ENCODE assay signal across 8 mouse cellular contexts in the genomic region with DNA sequence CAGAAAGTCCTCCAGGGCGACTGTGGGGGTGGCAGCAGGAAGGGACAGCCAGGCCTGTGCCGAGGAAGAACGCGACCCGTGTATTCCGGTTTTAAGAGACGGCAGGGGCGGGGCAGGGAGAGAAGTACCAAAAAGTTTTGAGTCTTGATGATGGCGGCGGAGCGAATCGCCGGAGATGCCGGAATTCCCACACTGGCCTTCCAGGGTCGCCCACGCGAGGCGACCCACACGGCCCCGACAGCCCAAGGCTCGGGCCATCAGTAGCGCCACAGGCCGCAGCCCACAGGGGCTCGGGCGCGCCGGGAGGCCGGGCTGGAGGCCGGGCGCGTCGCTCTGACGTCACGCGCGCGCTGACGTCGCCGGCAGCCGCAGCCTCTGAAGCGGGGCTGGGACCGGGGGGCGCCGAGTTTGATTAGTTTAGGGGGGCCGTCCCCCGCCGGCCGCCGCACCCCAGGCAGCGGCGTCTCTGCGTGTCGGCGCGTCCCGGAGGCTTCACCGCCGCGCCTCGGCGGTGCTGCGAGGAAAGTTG. TPM values are rescaled to one million over a fixed set of nuclear protein-coding genes. Genes with fewer than 3 reads are reported as not detected.
DNase-seq lines count a peak whose midpoint lies in the region; ATAC-seq and TF ChIP-seq lines count a peak whose summit lies in the region.

A gene (plus strand): TSS at position 366 of the 529 bp plus-strand sequence.

- H3K4me2 ChIP-seq in forebrain, postnatal 0 days (ENCODE audit: low read depth): peak within 1 kb of the TSS; percentile 89
- peak within 1 kb of the TSS; percentile 81 for H3K4me2 ChIP-seq in lung, embryonic 14.5 days

- H3K79me2 ChIP-seq in MEL (ENCODE audit: control insufficient read depth, insufficient read depth, low read length, poor library complexity): peaks cover 43% of the 10 kb centered on the region

- peak; percentile 21 to 75; a peak in 3 of 4 replicates for TF ChIP-seq POLR2A in MEL (IDR thresholded peaks at IDR 0.05; ENCODE audit: control insufficient read depth in 1 of 2, insufficient read depth in 1 of 2, low read depth in 1 of 2, low read length in 2 of 2, poor library complexity in 1 of 2)

- WGBS in forebrain, postnatal 0 days: 7% methylated on average over 50 of the region's 63 CpGs
- WGBS in lung, embryonic 14.5 days: 0% methylated on average over 51 of the region's 63 CpGs

- peak within 1 kb of the TSS; percentile 72 for H3K27ac ChIP-seq in MEL (ENCODE audit: control insufficient read depth, low read depth, low read length)
- H3K27ac ChIP-seq in forebrain, postnatal 0 days (ENCODE audit: low read depth, low read length): peak within 1 kb of the TSS; percentile 40; the same call in 1 of the 2 replicates
- H3K27ac ChIP-seq in layer of hippocampus, adult 2 months: peak within 1 kb of the TSS; percentile 91
- peak within 1 kb of the TSS; percentile 84 for H3K27ac ChIP-seq in lung, embryonic 14.5 days (ENCODE audit: low read depth)

- no peaks in the 10 kb centered on the region for H3K9me3 ChIP-seq in MEL (replicated peaks; ENCODE audit: insufficient read depth, low read length)
- H3K9me3 ChIP-seq in forebrain, postnatal 0 days (ENCODE audit: low read length): no peaks in the 10 kb centered on the region
- no peaks in the 10 kb centered on the region for H3K9me3 ChIP-seq in lung, embryonic 14.5 days (ENCODE audit: low read depth, low read length)

- peaks cover 0 to 20% of the 10 kb centered on the region in 2 experiments; a peak in 2 of 4 replicates for H3K36me3 ChIP-seq in MEL (ENCODE audit: control insufficient read depth in 1 of 2, insufficient read depth in 2 of 2, low read length in 2 of 2)
- H3K36me3 ChIP-seq in forebrain, postnatal 0 days (ENCODE audit: insufficient read depth): no peaks in the 10 kb centered on the region
- no peaks in the 10 kb centered on the region for H3K36me3 ChIP-seq in lung, embryonic 14.5 days (ENCODE audit: insufficient read depth)

- intact Hi-C loops in heart, postnatal 36 days (cut with DNase I): loop anchor here (5.0 to 10.0 kb wide), 3 partner anchors 121 to 374 kb away; no protein-coding TSS in a partner anchor

- peak; percentile 97 for ATAC-seq in forebrain, postnatal 0 days
- ATAC-seq in lung, embryonic 14.5 days (ENCODE audit: insufficient read depth): peak; percentile 97
- ATAC-seq in neutrophil, adult 5-6 weeks (ENCODE audit: extremely low read depth, insufficient number of reproducible peaks, low FRiP score, poor library complexity, severe bottlenecking): peak; percentile 57

- H3K9ac ChIP-seq in MEL (ENCODE audit: control insufficient read depth, low read depth, low read length, poor library complexity, severe bottlenecking): peak within 1 kb of the TSS; percentile 95
- peak within 1 kb of the TSS; percentile 62 for H3K9ac ChIP-seq in forebrain, postnatal 0 days
- H3K9ac ChIP-seq in lung, embryonic 14.5 days: peak within 1 kb of the TSS; percentile 85

- TF ChIP-seq EP300 in MEL (IDR thresholded peaks at IDR 0.05; ENCODE audit: low read depth in 1 of 2, low read length in 2 of 2): 0 out of 4 replicates have a peak, but pooled peaks of 1 of the 2 experiments have one; percentile 16

- TF ChIP-seq CTCF in MEL (IDR thresholded peaks at IDR 0.05 in 2 of 3, conservative IDR thresholded peaks at IDR 0.05 in 1 of 3; ENCODE audit: control insufficient read depth in 1 of 3, insufficient read depth in 1 of 3, low read depth in 2 of 3, low read length in 3 of 3, poor library complexity in 1 of 3, severe bottlenecking in 1 of 3): no peak
- TF ChIP-seq CTCF in forebrain, postnatal 0 days (IDR thresholded peaks at IDR 0.05; ENCODE audit: low read depth): no peak
- no peak for TF ChIP-seq CTCF in layer of hippocampus, adult 2 months (conservative IDR thresholded peaks at IDR 0.05)
- TF ChIP-seq CTCF in lung, embryonic 14.5 days (IDR thresholded peaks at IDR 0.05; ENCODE audit: low read depth): no peak

- no peak for TF ChIP-seq RAD21 in MEL (IDR thresholded peaks at IDR 0.05; ENCODE audit: low read depth, low read length)

- H3K27me3 ChIP-seq in MEL (ENCODE audit: control insufficient read depth in 1 of 2, insufficient read depth in 2 of 2, low read length in 2 of 2): no peaks in the 10 kb centered on the region
- no peaks in the 10 kb centered on the region for H3K27me3 ChIP-seq in forebrain, postnatal 0 days (ENCODE audit: insufficient read depth, low read length)
- no peaks in the 10 kb centered on the region for H3K27me3 ChIP-seq in lung, embryonic 14.5 days (ENCODE audit: insufficient read depth, low read length)

- peak; percentile 89 for DNase-seq in MEL (ENCODE audit: low read depth, low spot score)
- peak; percentile 53 to 80 for DNase-seq in cerebellum, adult 18-20 months
- DNase-seq in forebrain, postnatal 0 days: peak; percentile 91
- peak; percentile 78 to 89 for DNase-seq in heart, postnatal 36 days
- DNase-seq in layer of hippocampus, adult 2 months (ENCODE audit: low spot score in 2 of 2): peak; percentile 61 to 74
- peak; percentile 93 for DNase-seq in lung, embryonic 14.5 days
- DNase-seq in testis, postnatal 14 days (ENCODE audit: low spot score): peak; percentile 83

- H3K4me1 ChIP-seq in MEL (ENCODE audit: control insufficient read depth in 1 of 2, insufficient read depth in 2 of 2, low read length in 2 of 2): peaks cover 8 to 12% of the 10 kb centered on the region in 2 experiments; a peak in 3 of 4 replicates
- peaks cover 4% of the 10 kb centered on the region; the same call in 1 of the 2 replicates for H3K4me1 ChIP-seq in forebrain, postnatal 0 days (ENCODE audit: insufficient read depth)
- 0 out of 2 replicates have a peak, but pooled peaks cover 3% of the 10 kb centered on the region for H3K4me1 ChIP-seq in lung, embryonic 14.5 days (ENCODE audit: insufficient read depth)

- peak within 1 kb of the TSS; percentile 96 to 98 for H3K4me3 ChIP-seq in MEL (ENCODE audit: control insufficient read depth in 1 of 2, insufficient read depth in 1 of 2, low read depth in 2 of 2, low read length in 2 of 2)
- peak within 1 kb of the TSS; percentile 96 for H3K4me3 ChIP-seq in forebrain, postnatal 0 days (ENCODE audit: low read depth, low read length)
- H3K4me3 ChIP-seq in layer of hippocampus, adult 2 months: peak within 1 kb of the TSS; percentile 90
- peak within 1 kb of the TSS; percentile 95 for H3K4me3 ChIP-seq in lung, embryonic 14.5 days (ENCODE audit: low read depth, low read length)

TF ChIP-seq in MEL, 35 proteins besides CTCF, POLR2A, EP300 and RAD21 (continues in another document):
- TF ChIP-seq RCOR1 (IDR thresholded peaks at IDR 0.05; ENCODE audit: low read depth, low read length) (no peak), MXI1 (IDR thresholded peaks at IDR 0.05; ENCODE audit: low read depth, low read length) (no peak; the same call in 1 of the 2 replicates), MAFK (IDR thresholded peaks at IDR 0.05; ENCODE audit: borderline replicate concordance, low read depth, low read length) (no peak), KAT2A (conservative IDR thresholded peaks at IDR 0.05; ENCODE audit: low read depth, low read length) (no peak), BHLHE40 (IDR thresholded peaks at IDR 0.05; ENCODE audit: borderline replicate concordance, low read depth, low read length) (no peak), POLR2AphosphoS5 (IDR thresholded peaks at IDR 0.05; ENCODE audit: borderline replicate concordance, low read depth, low read length) (no peak), ZNF384 (IDR thresholded peaks at IDR 0.05; ENCODE audit: low read depth, low read length) (no peak), SIN3A (IDR thresholded peaks at IDR 0.05; ENCODE audit: low read length) (peak; percentile 75), USF1 (IDR thresholded peaks at IDR 0.05; ENCODE audit: low read depth, low read length) (no peak), GABPA (IDR thresholded peaks at IDR 0.05; ENCODE audit: low read depth, low read length) (no peak), E2F4 (IDR thresholded peaks at IDR 0.05; ENCODE audit: borderline replicate concordance, low read depth, low read length) (no peak), MAX (IDR thresholded peaks at IDR 0.05; ENCODE audit: low read length) (no peak), ELF1 (IDR thresholded peaks at IDR 0.05; ENCODE audit: low read depth, low read length) (0 out of 2 replicates have a peak, but pooled peaks have one; percentile 14), GATA1 (IDR thresholded peaks at IDR 0.05; ENCODE audit: low read depth, low read length) (no peak), MYC (IDR thresholded peaks at IDR 0.05; ENCODE audit: low read depth, low read length) (peak; percentile 48; the same call in 1 of the 2 replicates), TBP (IDR thresholded peaks at IDR 0.05; ENCODE audit: low read depth, low read length) (peak; percentile 57; the same call in 1 of the 2 replicates), USF2 (IDR thresholded peaks at IDR 0.05; ENCODE audit: borderline replicate concordance in 1 of 2, insufficient read depth in 1 of 2, low read depth in 1 of 2, low read length in 2 of 2) (no peak), TAL1 (IDR thresholded peaks at IDR 0.05; ENCODE audit: low read length) (no peak), NELFE (IDR thresholded peaks at IDR 0.05; ENCODE audit: low read depth, low read length) (peak; percentile 70), HCFC1 (IDR thresholded peaks at IDR 0.05; ENCODE audit: low read depth, low read length) (peak; percentile 77), MAZ (IDR thresholded peaks at IDR 0.05; ENCODE audit: low read depth, low read length) (peak; percentile 55; the same call in 1 of the 2 replicates), UBTF (IDR thresholded peaks at IDR 0.05; ENCODE audit: borderline replicate concordance, insufficient read depth, low read depth, low read length) (no peak), ZC3H11A (IDR thresholded peaks at IDR 0.05; ENCODE audit: low read depth, low read length) (no peak), POLR2AphosphoS2 (IDR thresholded peaks at IDR 0.05; ENCODE audit: low read length) (peak; percentile 73; the same call in 1 of the 2 replicates), TCF12 (IDR thresholded peaks at IDR 0.05; ENCODE audit: low read depth, low read length) (no peak; the same call in none of the 2 replicates), ZMIZ1 (IDR thresholded peaks at IDR 0.05; ENCODE audit: low read depth, low read length) (peak; percentile 79; the same call in 1 of the 2 replicates)

RNA-seq across cellular contexts. Expression of the gene that starts here (rescaled TPM):
- 30.8 and 33.0 TPM in 2 replicates for total RNA-seq in MEL (2012; rRNA removed)
- 100 to 1,000 TPM in 1 of 2 experiments, 10 to 100 TPM in 1; 28.7 to 209 TPM for polyA plus RNA-seq in MEL (2012; ENCODE audit: insufficient read depth in 1 of 2, insufficient read length in 2 of 2, low read depth in 1 of 2, low replicate concordance in 2 of 2, missing spikeins in 1 of 2)
- total RNA-seq in forebrain, postnatal 0 days (2014; rRNA removed): 243 and 278 TPM in 2 replicates
- polyA plus RNA-seq in forebrain, postnatal 0 days (2015; fragmentation: Nextera tagmentation; extraction: Ambion mirVana): 58.7 and 95.6 TPM in 2 replicates
- total RNA-seq in heart, postnatal 36 days (2021): 10 to 100 TPM; 50.9 to 58.9 TPM
- 100 to 1,000 TPM; 199 to 202 TPM for total RNA-seq in layer of hippocampus, adult 2 months (2021)
- polyA plus RNA-seq in lung, embryonic 14.5 days (2014; fragmentation: Nextera tagmentation; extraction: Ambion mirVana): 30.2 and 34.2 TPM in 2 replicates
- total RNA-seq in neutrophil, adult 5-6 weeks (2017): 30.8 and 32.5 TPM in 2 replicates

Comparison
In these comparisons a context has a peak if more than half of its experiments do, and no peak if none do; other contexts are left out.
1. Peak in every context shown above with its lines: DNase-seq, ATAC-seq, H3K4me3 ChIP-seq and H3K27ac ChIP-seq.
2. H3K27ac ChIP-seq: peak in every context shown above with its lines; median percentile 91 in layer of hippocampus, adult 2 months; 84 in lung, embryonic 14.5 days; 72 in MEL; 40 in forebrain, postnatal 0 days.